Mouse (Mus musculus): Measurements from ENCODE around the gene Cradd.

GRCm38 (mm10) chr10:95140191-95140590 is 183.7 kb downstream of the Cradd start:
- TF ChIP-seq EP300 (IDR thresholded peaks at IDR 0.05; ENCODE audit: low read depth) (no peak), CTCF (IDR thresholded peaks at IDR 0.05; ENCODE audit: low read depth) (no peak)
